Mouse (Mus musculus) forebrain, embryonic 14.5 days (tissue): Measurements from ENCODE around the gene Yars. TPM values are rescaled to one million over a fixed set of nuclear protein-coding genes. Genes with fewer than 3 reads are reported as not detected.
"Not testable (repeated sequence)": the region's sequence is repeated elsewhere in the genome, so short reads cannot be mapped to it uniquely, and the experiment has no call there.

Experiments
- ATAC-seq: fragments of 200-750 bp; cut with Nextera tagmentation; 2 replicates; pipeline ENCODE4 v1.8.0; 2017; ENCODE audit warnings: mild to moderate bottlenecking, moderate library complexity
- DNase-seq: peaks from one replicate; pipeline ENCODE4 v3.0.0-alpha.2; 2015; ENCODE audit warnings: low spot score
- H3K27ac ChIP-seq: fragments of 300-500 bp; sonication (generic); 2 replicates; pipeline ENCODE4 v1.5.1; 2014; ENCODE audit warnings: low read depth, mild to moderate bottlenecking, control low read depth, low read length, moderate library complexity
- H3K27me3 ChIP-seq: fragments of 300-500 bp; sonication (generic); replicated peaks from 2 replicates; pipeline ENCODE4 v1.6.1; 2014; ENCODE audit warnings: low read length, control low read depth, mixed read lengths; ENCODE audit not compliant: control insufficient read depth, insufficient read depth
- H3K36me3 ChIP-seq: fragments of 300-500 bp; sonication (generic); 2 replicates; pipeline ENCODE4 v1.6.1; 2014; ENCODE audit warnings: low read length, control low read depth; ENCODE audit not compliant: control insufficient read depth, insufficient read depth
- H3K4me1 ChIP-seq: fragments of 300-500 bp; sonication (generic); 2 replicates; pipeline ENCODE4 v1.6.1; 2014; ENCODE audit warnings: antibody characterized with exemption, low read length, control low read depth; ENCODE audit not compliant: control insufficient read depth, insufficient read depth
- H3K4me2 ChIP-seq: fragments of 300-500 bp; sonication (generic); 2 replicates; pipeline ENCODE4 v1.6.1; 2014; ENCODE audit warnings: mild to moderate bottlenecking, control low read depth, low read length
- H3K4me3 ChIP-seq: fragments of 300-500 bp; sonication (generic); 2 replicates; pipeline ENCODE4 v1.5.1; 2014; ENCODE audit warnings: low read depth, low read length, control low read depth
- H3K9ac ChIP-seq: fragments of 300-500 bp; sonication (generic); 2 replicates; pipeline ENCODE4 v1.6.1; 2014; ENCODE audit warnings: mild to moderate bottlenecking, low read length, control low read depth, moderate library complexity
- H3K9me3 ChIP-seq: fragments of 300-500 bp; sonication (generic); replicated peaks from 2 replicates; pipeline ENCODE4 v1.6.1; 2016; ENCODE audit warnings: low read length, control low read depth, mixed read lengths; ENCODE audit not compliant: control insufficient read depth
- WGBS: fragments of 180-500 bp; shearing (Covaris S2); extraction: QIAGEN DNeasy Blood & Tissue Kit; methylation state at CpG from one replicate; pipeline ENCODE4 v1.1.7; 2014; 5-methylcytosine and 5-hydroxymethylcytosine counted together
- polyA plus RNA-seq: library from polyadenylated mRNA; unstranded; fragments of >200 nt; fragmentation: Nextera tagmentation; extraction: Ambion mirVana; gene quantifications from 2 replicates; pipeline ENCODE4 v1.2.1, GENCODE M21; 2014

Gene Yars
- polyA plus RNA-seq, 1 experiment from 2014 or later, result 110 TPM

DNA sequence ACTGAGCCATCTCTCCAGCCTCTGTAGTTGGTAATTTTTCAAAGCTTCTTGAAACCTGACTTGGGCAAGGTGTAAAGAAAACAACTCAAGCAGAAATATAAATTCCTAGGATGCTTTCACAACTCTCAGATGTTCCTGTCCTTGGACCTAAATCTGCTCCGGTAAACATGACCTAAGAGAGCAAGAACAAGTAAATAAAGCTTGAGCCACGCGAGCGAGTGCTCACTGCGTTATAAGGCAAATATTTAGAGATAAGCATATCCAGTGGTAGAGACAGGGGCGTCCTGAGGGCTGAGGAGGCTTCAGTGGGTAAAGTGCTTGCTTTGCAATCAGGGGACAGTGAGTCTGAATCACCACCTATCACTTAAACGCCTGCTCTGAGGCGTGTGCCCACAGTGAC lies 17.2 kb downstream of the Yars start:
- H3K4me3 ChIP-seq, result no peak overlapping the region
- DNase-seq, result no peak
- H3K27me3 ChIP-seq, result no peaks in the 10 kb centered on the region
- H3K4me1 ChIP-seq, result no peaks in the 10 kb centered on the region
- peaks cover 90% of the 10 kb centered on the region for H3K36me3 ChIP-seq
- H3K4me2 ChIP-seq, result no peak overlapping the region
- WGBS, result 98% methylated on average over 8 of the region's 8 CpGs
- H3K9ac ChIP-seq, result no peak overlapping the region
- H3K27ac ChIP-seq, result no peak overlapping the region
- no peak for ATAC-seq
- no peaks in the 10 kb centered on the region for H3K9me3 ChIP-seq

DNA sequence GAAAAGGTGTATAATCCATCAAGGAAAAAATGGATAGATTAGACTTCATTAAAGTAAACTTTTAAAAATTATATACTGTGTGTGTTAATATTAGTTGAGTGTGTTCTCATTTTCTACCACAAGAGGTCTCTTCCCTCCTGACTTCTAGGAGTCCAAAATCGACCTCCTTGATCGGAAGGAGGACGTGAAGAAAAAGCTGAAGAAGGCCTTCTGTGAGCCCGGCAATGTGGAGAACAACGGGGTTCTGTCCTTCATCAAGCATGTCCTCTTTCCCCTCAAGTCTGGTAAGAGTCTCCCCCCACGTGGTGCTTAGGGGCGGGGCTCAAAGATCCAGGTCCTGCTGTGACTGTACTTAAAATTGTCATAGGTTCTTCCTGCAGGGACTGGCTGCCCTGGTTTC lies 19.9 kb downstream of the Yars start:
- H3K27ac ChIP-seq, result no peak overlapping the region
- no peak overlapping the region for H3K9ac ChIP-seq
- no peaks in the 10 kb centered on the region for H3K4me1 ChIP-seq
- DNase-seq (peak; percentile 65), ATAC-seq (no peak)
- no peak overlapping the region for H3K4me3 ChIP-seq
- no peaks in the 10 kb centered on the region for H3K9me3 ChIP-seq
- WGBS, result 60% methylated on average over 7 of the region's 7 CpGs
- no peaks in the 10 kb centered on the region for H3K27me3 ChIP-seq
- H3K36me3 ChIP-seq, result peaks cover 86% of the 10 kb centered on the region
- no peak overlapping the region for H3K4me2 ChIP-seq

DNA sequence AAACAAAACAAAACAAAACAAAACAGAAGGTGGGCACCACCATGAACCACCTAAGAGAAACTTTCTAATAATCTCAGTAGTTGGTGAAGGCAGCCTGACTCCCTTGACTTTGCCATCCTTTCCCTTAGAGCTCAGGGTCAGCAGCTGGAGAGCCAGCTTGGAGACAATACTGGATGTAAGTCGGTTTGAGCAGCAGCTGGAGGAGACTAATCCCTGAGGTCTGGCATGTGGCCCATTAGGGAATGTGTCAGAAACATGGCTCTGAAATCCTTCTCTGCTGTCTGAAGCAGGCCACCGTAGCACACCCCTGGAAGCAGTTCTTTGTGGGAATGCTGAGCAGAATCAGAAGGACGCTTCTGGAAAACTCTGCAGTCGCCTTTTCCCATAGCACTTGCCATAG lies 21.9 kb downstream of the Yars start:
- DNase-seq, result no peak
- WGBS, result 72% methylated on average over 4 of the region's 4 CpGs
- no peak overlapping the region for H3K4me3 ChIP-seq
- H3K4me1 ChIP-seq, result no peaks in the 10 kb centered on the region
- H3K4me2 ChIP-seq, result no peak overlapping the region
- H3K27ac ChIP-seq, result no peak overlapping the region
- H3K36me3 ChIP-seq, result peaks cover 86% of the 10 kb centered on the region
- no peaks in the 10 kb centered on the region for H3K27me3 ChIP-seq
- H3K9me3 ChIP-seq, result no peaks in the 10 kb centered on the region
- no peak for ATAC-seq
- H3K9ac ChIP-seq, result no peak overlapping the region

DNA sequence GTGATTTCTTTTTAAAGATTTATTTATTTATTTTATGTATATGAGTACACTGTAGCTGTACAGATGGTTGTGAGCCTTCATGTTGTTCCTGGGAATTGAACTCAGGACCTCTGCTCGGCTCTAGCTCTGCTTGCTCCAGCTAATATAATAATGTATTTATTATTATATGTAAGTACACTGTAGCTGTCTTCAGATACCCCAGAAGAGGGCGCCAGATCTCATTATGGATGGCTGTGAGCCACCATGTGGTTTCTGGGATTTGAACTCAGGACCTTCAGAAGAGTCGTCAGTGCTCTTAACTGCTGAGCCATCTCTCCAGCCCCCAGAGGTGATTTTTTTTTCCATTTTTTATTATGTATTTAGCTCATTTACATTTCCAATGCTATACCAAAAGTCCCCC lies 22.9 kb downstream of the Yars start:
- H3K36me3 ChIP-seq, result peaks cover 86% of the 10 kb centered on the region
- not testable (repeated sequence) for H3K27ac ChIP-seq, H3K9ac ChIP-seq, H3K9me3 ChIP-seq, DNase-seq, ATAC-seq, H3K4me3 ChIP-seq, H3K27me3 ChIP-seq, H3K4me2 ChIP-seq, H3K4me1 ChIP-seq
- WGBS, result 74% methylated on average over 3 of the region's 3 CpGs

DNA sequence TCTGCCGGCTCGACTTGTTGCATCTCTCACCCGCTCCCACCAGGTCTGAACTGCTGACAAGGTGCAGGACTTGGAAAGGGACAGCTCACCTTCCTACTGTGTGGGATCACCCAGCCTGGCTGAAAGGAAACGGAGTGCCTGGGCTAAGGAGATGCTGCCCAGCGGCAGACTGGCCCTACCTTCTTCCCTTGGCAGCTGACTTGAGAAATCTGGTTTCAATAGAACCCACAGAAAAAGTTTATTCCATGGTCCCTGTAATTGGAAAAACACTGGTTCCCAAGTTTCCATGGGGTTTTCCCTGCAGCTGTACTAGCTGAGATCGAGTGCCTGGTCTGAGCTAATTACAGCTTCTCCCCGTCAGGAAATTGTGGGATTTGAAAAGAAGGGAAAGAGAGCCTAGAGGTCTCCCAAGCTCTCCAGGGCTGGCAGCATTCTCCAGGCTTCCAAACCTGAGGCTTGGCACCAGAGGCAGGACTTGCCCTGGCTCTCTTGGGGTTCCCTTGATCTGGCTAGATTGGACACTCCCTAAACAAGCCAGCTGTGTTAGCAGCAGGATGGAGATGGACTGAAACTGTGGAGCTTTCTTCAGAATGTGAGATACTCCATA lies 29.1 kb downstream of the Yars start:
- no peak overlapping the region for H3K4me3 ChIP-seq
- no peak overlapping the region for H3K27ac ChIP-seq
- no peak for DNase-seq
- H3K9me3 ChIP-seq, result no peaks in the 10 kb centered on the region
- no peak for ATAC-seq
- WGBS, result 83% methylated on average over 7 of the region's 7 CpGs
- peaks cover 87% of the 10 kb centered on the region for H3K36me3 ChIP-seq
- no peak overlapping the region for H3K4me2 ChIP-seq
- peaks cover 4% of the 10 kb centered on the region; the same call in 1 of the 2 replicates for H3K4me1 ChIP-seq
- no peaks in the 10 kb centered on the region for H3K27me3 ChIP-seq
- H3K9ac ChIP-seq, result no peak overlapping the region

DNA sequence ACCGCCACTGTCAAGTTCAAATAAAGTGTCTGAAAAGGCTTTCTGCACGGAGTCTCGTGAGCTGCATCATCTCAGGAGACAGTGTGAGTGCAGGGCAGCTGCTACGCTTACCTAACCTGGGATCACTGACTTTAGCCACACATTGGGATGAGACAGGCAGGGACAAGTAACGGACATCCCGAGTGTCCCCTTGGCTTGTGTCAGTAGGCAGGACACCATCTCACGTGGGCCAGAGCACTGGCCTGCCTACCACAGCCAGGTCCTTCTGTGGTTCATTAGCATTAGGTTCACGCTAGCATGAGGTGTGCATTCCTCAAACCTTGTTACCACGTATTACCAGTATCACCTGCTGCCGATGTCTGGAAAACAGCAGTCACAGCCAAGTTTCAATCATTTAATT lies 29.6 kb downstream of the Yars start:
- DNase-seq (no peak), ATAC-seq (no peak)
- H3K4me2 ChIP-seq, result no peak overlapping the region
- H3K27me3 ChIP-seq, result no peaks in the 10 kb centered on the region
- H3K4me3 ChIP-seq, result no peak overlapping the region
- WGBS, result 84% methylated on average over 10 of the region's 10 CpGs
- H3K36me3 ChIP-seq, result peaks cover 84% of the 10 kb centered on the region
- no peak overlapping the region for H3K27ac ChIP-seq
- H3K4me1 ChIP-seq, result peaks cover 4% of the 10 kb centered on the region; the same call in 1 of the 2 replicates
- H3K9me3 ChIP-seq, result no peaks in the 10 kb centered on the region
- no peak overlapping the region for H3K9ac ChIP-seq

DNA sequence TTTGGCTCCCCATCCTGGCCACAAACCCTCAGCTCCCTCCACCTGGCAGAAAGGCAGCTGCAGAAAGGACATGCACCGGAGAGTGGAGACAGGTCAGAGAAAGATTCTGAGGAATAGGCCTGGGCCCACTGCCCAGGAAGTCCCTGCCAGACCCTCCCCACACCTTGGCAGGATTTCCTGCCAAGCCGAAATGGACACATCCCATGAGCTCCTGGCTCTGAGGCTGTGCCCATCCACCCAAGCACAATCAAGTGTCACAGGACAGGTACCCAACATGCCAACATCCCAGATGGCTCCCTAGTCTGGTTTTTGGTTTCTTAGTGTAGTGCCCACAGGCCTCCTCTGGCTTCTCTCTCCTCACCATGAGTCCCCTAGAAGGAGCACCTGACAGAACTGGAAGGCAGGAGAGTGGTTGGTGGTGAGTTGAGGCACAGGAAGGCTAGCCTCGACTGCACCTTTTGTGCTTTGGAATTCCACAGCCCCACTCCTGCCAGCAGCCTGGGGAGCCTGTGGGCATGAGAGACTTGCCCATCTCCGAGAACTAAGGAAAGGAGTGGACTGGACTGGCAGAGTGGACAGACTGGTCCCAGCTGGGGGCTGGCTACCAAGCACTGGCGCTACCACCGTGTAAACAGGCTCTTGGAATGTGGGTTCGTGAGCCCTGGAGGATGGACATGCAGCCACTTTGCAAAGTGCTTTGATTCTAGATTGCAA lies 31.0 kb downstream of the Yars start:
- no peak for ATAC-seq
- 77% methylated on average over 7 of the region's 7 CpGs for WGBS

DNA sequence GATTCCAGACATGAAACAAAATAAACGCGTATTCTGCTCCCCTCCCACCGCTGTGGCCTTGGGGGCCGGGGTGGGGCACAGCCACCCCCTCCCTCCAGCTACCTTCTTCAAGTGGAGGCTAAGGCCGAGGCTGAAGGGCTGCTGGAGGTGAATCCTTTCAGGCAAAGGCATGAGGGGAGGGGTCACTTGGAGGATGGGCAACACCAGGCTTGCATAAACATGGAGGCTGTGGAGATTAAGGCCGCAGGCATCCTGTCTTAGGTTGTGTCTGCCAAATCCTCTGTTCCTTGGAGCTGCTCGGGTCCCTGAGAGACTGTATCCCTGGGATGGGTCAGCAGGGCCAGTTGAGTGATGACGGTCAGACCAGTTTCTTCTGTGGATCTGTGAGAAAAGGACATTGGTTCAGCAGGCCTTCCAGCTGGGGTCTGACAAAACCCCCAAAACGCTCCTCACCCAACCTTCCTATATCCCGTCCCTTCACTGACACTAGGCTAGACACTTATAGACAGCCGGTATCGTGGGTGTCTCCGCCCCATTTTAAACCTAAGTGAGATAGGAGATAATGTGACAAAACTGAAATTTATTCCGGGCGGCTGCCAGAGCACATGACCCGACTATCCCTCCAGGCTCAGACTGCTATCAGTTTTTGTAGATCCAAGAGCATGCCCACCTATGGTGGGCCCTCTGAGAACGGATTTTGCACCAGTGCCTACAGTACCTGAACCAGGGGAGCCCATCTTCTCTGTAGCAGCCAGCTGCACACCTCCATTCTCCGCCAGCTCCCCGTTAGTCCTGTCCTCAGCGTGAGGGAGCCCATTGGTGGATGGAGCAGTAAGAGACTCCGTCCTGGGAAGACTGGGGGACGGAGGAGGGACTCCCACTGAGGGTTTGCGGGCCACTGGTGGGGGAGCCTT lies 31.8 kb downstream of the Yars start:
- no peak for DNase-seq
- ATAC-seq, result no peak
- no peak overlapping the region for H3K9ac ChIP-seq
- no peak overlapping the region for H3K4me2 ChIP-seq
- no peak overlapping the region for H3K4me3 ChIP-seq
- H3K9me3 ChIP-seq, result no peaks in the 10 kb centered on the region
- H3K27ac ChIP-seq, result no peak overlapping the region
- 79% methylated on average over 23 of the region's 23 CpGs for WGBS
- peaks cover 10% of the 10 kb centered on the region for H3K4me1 ChIP-seq
- no peaks in the 10 kb centered on the region for H3K27me3 ChIP-seq
- peaks cover 69% of the 10 kb centered on the region for H3K36me3 ChIP-seq

More for the DNA sequence above, 31.0 kb downstream of the Yars start:
- Histone ChIP-seq H3K9me3 (no peaks in the 10 kb centered on the region), H3K27ac (no peak overlapping the region), H3K4me1 (peaks cover 4% of the 10 kb centered on the region; the same call in 1 of the 2 replicates), H3K36me3 (peaks cover 76% of the 10 kb centered on the region), H3K4me2 (no peak overlapping the region), H3K27me3 (no peaks in the 10 kb centered on the region), H3K9ac (no peak overlapping the region), H3K4me3 (no peak overlapping the region)
- DNase-seq, result no peak
